ENCODE assay signal across 7 mouse cellular contexts in genomic region chr1:95762244-95762643, GRCm38 (mm10).
A peak's percentile ranks its signal among the peaks of the same experiment; 100 is the strongest.
DNase-seq lines count a peak whose midpoint lies in the region; ATAC-seq and TF ChIP-seq lines count a peak whose summit lies in the region.

No protein-coding gene starts in this region.

- in situ Hi-C loops in CH12.LX (cut with MboI; ENCODE audit: low pct_ligation_motif_present, low pct_unique_long_range_greater_than_20kb, low sequenced_read_pairs) = loop anchor here (25.0 kb wide), 2 partner anchors 375 to 650 kb away; no protein-coding TSS in a partner anchor

- ATAC-seq in limb, embryonic 11.5 days (ENCODE audit: insufficient number of reproducible peaks, low FRiP score, low TSS enrichment, low read depth) = no peak

- DNase-seq in 416B (ENCODE audit: low read depth) (peak; percentile 72), CH12.LX (ENCODE audit: extremely low read depth) (peak; percentile 82)
- DNase-seq in c-Kit-positive CD71-positive TER-119-negative erythroid progenitor cells, embryonic 14.5 days (ENCODE audit: low read depth) = peak; percentile 21
- peak; percentile 4 to 39 for DNase-seq in frontal cortex, postnatal 10 days (ENCODE audit: low spot score in 2 of 2)
- DNase-seq in kidney, adult 9 months = peak; percentile 59
- peak; percentile 77 for DNase-seq in limb, embryonic 11.5 days (ENCODE audit: low spot score)
- peak; percentile 56 for DNase-seq in right cerebral cortex, adult 18-20 months

- no peak overlapping the region for H3K4me2 ChIP-seq in CH12.LX (ENCODE audit: insufficient read depth, low read depth, poor library complexity, severe bottlenecking)
- H3K4me2 ChIP-seq in limb, embryonic 11.5 days (ENCODE audit: low read depth, severe bottlenecking) = no peak overlapping the region

- WGBS in limb, embryonic 11.5 days = 3% methylated on average over 2 of the region's 2 CpGs

- no peaks in the 10 kb centered on the region for H3K27me3 ChIP-seq in CH12.LX (replicated peaks)
- H3K27me3 ChIP-seq in limb, embryonic 11.5 days (ENCODE audit: control insufficient read depth, insufficient read depth, low read length) = no peaks in the 10 kb centered on the region

- TF ChIP-seq CTCF in CH12.LX (conservative IDR thresholded peaks at IDR 0.05 in 1 of 2, IDR thresholded peaks at IDR 0.05 in 1 of 2; ENCODE audit: low read depth in 2 of 2, low read length in 2 of 2) = peak; percentile 82 to 90

- no peak for TF ChIP-seq POLR2A in CH12.LX (IDR thresholded peaks at IDR 0.05; ENCODE audit: low read depth, low read length)

- TF ChIP-seq RAD21 in CH12.LX (IDR thresholded peaks at IDR 0.05; ENCODE audit: low read depth, low read length) = no peak; the same call in none of the 2 replicates

- H3K27ac ChIP-seq in CH12.LX (ENCODE audit: insufficient read depth, low read depth) = no peak overlapping the region
- no peak overlapping the region for H3K27ac ChIP-seq in limb, embryonic 11.5 days (replicated peaks; ENCODE audit: low read depth, low read length)

- no peak for TF ChIP-seq EP300 in CH12.LX (IDR thresholded peaks at IDR 0.05; ENCODE audit: low read length)

- no peak overlapping the region for H3K4me3 ChIP-seq in CH12.LX (replicated peaks in 1 of 3; ENCODE audit: low read depth in 2 of 3, low read length in 2 of 3, poor library complexity in 1 of 3)
- H3K4me3 ChIP-seq in limb, embryonic 11.5 days (ENCODE audit: low read depth, low read length) = no peak overlapping the region

- no peaks in the 10 kb centered on the region for H3K36me3 ChIP-seq in CH12.LX (replicated peaks in 1 of 2; ENCODE audit: control insufficient read depth in 1 of 2, insufficient read depth in 1 of 2, low read length in 1 of 2)
- no peaks in the 10 kb centered on the region for H3K36me3 ChIP-seq in limb, embryonic 11.5 days (ENCODE audit: control insufficient read depth, insufficient read depth, low read length)

- no peaks in the 10 kb centered on the region for H3K4me1 ChIP-seq in CH12.LX (ENCODE audit: control insufficient read depth in 1 of 2, insufficient read depth in 2 of 2)
- H3K4me1 ChIP-seq in limb, embryonic 11.5 days (ENCODE audit: control insufficient read depth, insufficient read depth, low read length) = no peaks in the 10 kb centered on the region

- dilution Hi-C loops in CH12.LX (cut with MboI; ENCODE audit: extremely low pct_ligation_motif_present, extremely low pct_unique_long_range_greater_than_20kb, low sequenced_read_pairs) = no loop called here

- H3K9ac ChIP-seq in CH12.LX (ENCODE audit: insufficient read depth, low read depth) = no peak overlapping the region
- H3K9ac ChIP-seq in limb, embryonic 11.5 days (ENCODE audit: low read length) = no peak overlapping the region

- no peaks in the 10 kb centered on the region for H3K9me3 ChIP-seq in CH12.LX (replicated peaks; ENCODE audit: low read length)
- H3K9me3 ChIP-seq in limb, embryonic 11.5 days (ENCODE audit: control insufficient read depth, low read length) = no peaks in the 10 kb centered on the region

- no peaks in the 10 kb centered on the region for H3K79me2 ChIP-seq in CH12.LX (replicated peaks; ENCODE audit: control insufficient read depth, extremely low read depth, insufficient read depth, poor library complexity, severe bottlenecking)

TF ChIP-seq in CH12.LX, 34 proteins besides CTCF, POLR2A, EP300 and RAD21:
- TF ChIP-seq TCF12 (IDR thresholded peaks at IDR 0.05; ENCODE audit: low read depth, low read length) (no peak), IRF4 (IDR thresholded peaks at IDR 0.05; ENCODE audit: low read depth, low read length) (peak; percentile 31; the same call in 1 of the 2 replicates), JUND (conservative IDR thresholded peaks at IDR 0.05; ENCODE audit: low read depth, low read length) (0 out of 2 replicates have a peak, but pooled peaks have one; percentile 11), ETS1 (conservative IDR thresholded peaks at IDR 0.05; ENCODE audit: low read depth, low read length) (no peak), ZC3H11A (IDR thresholded peaks at IDR 0.05; ENCODE audit: low read depth, low read length) (peak; percentile 73), SMC3 (IDR thresholded peaks at IDR 0.05; ENCODE audit: low read depth, low read length) (peak; percentile 92), JUN (IDR thresholded peaks at IDR 0.05; ENCODE audit: insufficient read depth, low read depth, low read length) (peak; percentile 17; the same call in 1 of the 2 replicates), TBP (conservative IDR thresholded peaks at IDR 0.05; ENCODE audit: low read depth, low read length) (0 out of 2 replicates have a peak, but pooled peaks have one; percentile 25), SIN3A (IDR thresholded peaks at IDR 0.05; ENCODE audit: low read length) (no peak)

Comparison
In these comparisons a context has a peak if more than half of its experiments do, and no peak if none do; other contexts are left out.
1. DNase-seq: peak in every context shown above with its lines; median percentile 82 in CH12.LX; 77 in limb, embryonic 11.5 days; 72 in 416B; 59 in kidney, adult 9 months; 56 in right cerebral cortex, adult 18-20 months; 22 in frontal cortex, postnatal 10 days; 21 in c-Kit-positive CD71-positive TER-119-negative erythroid progenitor cells, embryonic 14.5 days.